Mouse (Mus musculus): ENCODE results near the gene Dlx2.

Gene Dlx2

GRCm38 (mm10) chr2:71546640-71547071, at the start of gene Dlx2:
TSS of gene Dlx2 (minus strand) at chr2:71546754.
- DNase-seq (ENCODE audit: low spot score) = peak; percentile 88

- no peak for DNase-seq (ENCODE audit: low spot score)
These were observed 47.9 kb upstream of the Dlx2 start for GRCm38 (mm10) chr2:71594466-71594865.

- DNase-seq (ENCODE audit: low spot score) = no peak
These were observed 42.6 kb upstream of the Dlx2 start for GRCm38 (mm10) chr2:71589114-71589513.

GRCm38 (mm10) chr2:71581488-71581887, 34.9 kb upstream of the Dlx2 start:
- DNase-seq (ENCODE audit: low spot score) = no peak

- peak; percentile 75 for DNase-seq (ENCODE audit: low spot score)
These were observed 34.3 kb upstream of the Dlx2 start for GRCm38 (mm10) chr2:71580632-71581466.

GRCm38 (mm10) chr2:71577059-71577458, 30.5 kb upstream of the Dlx2 start:
- DNase-seq (ENCODE audit: low spot score) = no peak

- no peak for DNase-seq (ENCODE audit: low spot score)
These were observed 27.2 kb upstream of the Dlx2 start for GRCm38 (mm10) chr2:71573736-71574135.

GRCm38 (mm10) chr2:71566466-71566865, 19.9 kb upstream of the Dlx2 start:
- no peak for DNase-seq (ENCODE audit: low spot score)

GRCm38 (mm10) chr2:71556071-71556470, 9.5 kb upstream of the Dlx2 start:
- no peak for DNase-seq (ENCODE audit: low spot score)

- peak; percentile 28 for DNase-seq (ENCODE audit: low spot score)
These were observed 5.2 kb upstream of the Dlx2 start for GRCm38 (mm10) chr2:71551704-71552103.

- no peak for DNase-seq (ENCODE audit: low spot score)
These were observed 3.8 kb upstream of the Dlx2 start for GRCm38 (mm10) chr2:71550330-71550729.

- DNase-seq (ENCODE audit: low spot score) = peak; percentile 96
These were observed 1.3 kb upstream of the Dlx2 start for GRCm38 (mm10) chr2:71547829-71548228.

GRCm38 (mm10) chr2:71545882-71546639, 493 bp downstream of the Dlx2 start:
- no peak for DNase-seq (ENCODE audit: low spot score)

- DNase-seq (ENCODE audit: low spot score) = no peak
These were observed 1.1 kb downstream of the Dlx2 start for GRCm38 (mm10) chr2:71545401-71545881.

GRCm38 (mm10) chr2:71544391-71545285, 1.9 kb downstream of the Dlx2 start:
- peak; percentile 68 for DNase-seq (ENCODE audit: low spot score)

GRCm38 (mm10) chr2:71543948-71544347, 2.6 kb downstream of the Dlx2 start:
- peak; percentile 51 for DNase-seq (ENCODE audit: low spot score)

GRCm38 (mm10) chr2:71543531-71543930, 3.0 kb downstream of the Dlx2 start:
- no peak for DNase-seq (ENCODE audit: low spot score)

- peak; percentile 67 for DNase-seq (ENCODE audit: low spot score)
These were observed 3.7 kb downstream of the Dlx2 start for GRCm38 (mm10) chr2:71542816-71543301.

GRCm38 (mm10) chr2:71542227-71542815, 4.2 kb downstream of the Dlx2 start:
- no peak for DNase-seq (ENCODE audit: low spot score)

- peak; percentile 47 for DNase-seq (ENCODE audit: low spot score)
These were observed 4.9 kb downstream of the Dlx2 start for GRCm38 (mm10) chr2:71541418-71542226.

All from retina, embryonic 14.5 days (tissue).